Mouse (Mus musculus): ENCODE measurements around the gene Slc15a5. TPM values are rescaled to one million over a fixed set of nuclear protein-coding genes. Genes with fewer than 3 reads are reported as not detected.
"Not testable (repeated sequence)": the region's sequence is repeated elsewhere in the genome, so short reads cannot be mapped to it uniquely, and the experiment has no call there.

Gene Slc15a5
- not detected in 2 replicates for polyA plus RNA-seq (2012; rRNA removed)

GRCm38 (mm10) chr6:138079816-138080215 is at the start of gene Slc15a5:
Gene Slc15a5 (minus strand): TSS chr6:138079916.
- TF ChIP-seq CTCF (IDR thresholded peaks at IDR 0.05; ENCODE audit: borderline replicate concordance, extremely low read depth, insufficient read depth, insufficient read length) (no peak), POLR2A (IDR thresholded peaks at IDR 0.05; ENCODE audit: borderline replicate concordance, extremely low read depth, insufficient read depth, insufficient read length, poor library complexity, severe bottlenecking) (no peak)
- no peak for DNase-seq (ENCODE audit: low read depth)

- DNase-seq (ENCODE audit: low read depth) = no peak
- no peak for TF ChIP-seq CTCF (IDR thresholded peaks at IDR 0.05; ENCODE audit: borderline replicate concordance, extremely low read depth, insufficient read depth, insufficient read length)
- TF ChIP-seq POLR2A (IDR thresholded peaks at IDR 0.05; ENCODE audit: borderline replicate concordance, extremely low read depth, insufficient read depth, insufficient read length, poor library complexity, severe bottlenecking) = no peak
These were observed 48.9 kb upstream of the Slc15a5 start for GRCm38 (mm10) chr6:138128392-138129335.

- DNase-seq (ENCODE audit: low read depth) = peak; percentile 38
- no peak for TF ChIP-seq CTCF (IDR thresholded peaks at IDR 0.05; ENCODE audit: borderline replicate concordance, extremely low read depth, insufficient read depth, insufficient read length)
- TF ChIP-seq POLR2A (IDR thresholded peaks at IDR 0.05; ENCODE audit: borderline replicate concordance, extremely low read depth, insufficient read depth, insufficient read length, poor library complexity, severe bottlenecking) = no peak
These were observed 37.8 kb upstream of the Slc15a5 start for GRCm38 (mm10) chr6:138117496-138117895.

- TF ChIP-seq POLR2A (IDR thresholded peaks at IDR 0.05; ENCODE audit: borderline replicate concordance, extremely low read depth, insufficient read depth, insufficient read length, poor library complexity, severe bottlenecking) = no peak
- TF ChIP-seq CTCF (IDR thresholded peaks at IDR 0.05; ENCODE audit: borderline replicate concordance, extremely low read depth, insufficient read depth, insufficient read length) = no peak
- DNase-seq (ENCODE audit: low read depth) = no peak
These were observed 24.8 kb upstream of the Slc15a5 start for GRCm38 (mm10) chr6:138104559-138104958.

- DNase-seq (ENCODE audit: low read depth) = no peak
- TF ChIP-seq POLR2A (IDR thresholded peaks at IDR 0.05; ENCODE audit: borderline replicate concordance, extremely low read depth, insufficient read depth, insufficient read length, poor library complexity, severe bottlenecking) = no peak
- TF ChIP-seq CTCF (IDR thresholded peaks at IDR 0.05; ENCODE audit: borderline replicate concordance, extremely low read depth, insufficient read depth, insufficient read length) = no peak
These were observed 23.2 kb upstream of the Slc15a5 start for GRCm38 (mm10) chr6:138102940-138103339.

- TF ChIP-seq CTCF (IDR thresholded peaks at IDR 0.05; ENCODE audit: borderline replicate concordance, extremely low read depth, insufficient read depth, insufficient read length) = no peak
- no peak for TF ChIP-seq POLR2A (IDR thresholded peaks at IDR 0.05; ENCODE audit: borderline replicate concordance, extremely low read depth, insufficient read depth, insufficient read length, poor library complexity, severe bottlenecking)
These were observed 22.1 kb upstream of the Slc15a5 start for GRCm38 (mm10) chr6:138101843-138102242.

GRCm38 (mm10) chr6:138099646-138100045 is 19.9 kb upstream of the Slc15a5 start:
- no peak for DNase-seq (ENCODE audit: low read depth)
- TF ChIP-seq POLR2A (IDR thresholded peaks at IDR 0.05; ENCODE audit: borderline replicate concordance, extremely low read depth, insufficient read depth, insufficient read length, poor library complexity, severe bottlenecking) = no peak
- no peak for TF ChIP-seq CTCF (IDR thresholded peaks at IDR 0.05; ENCODE audit: borderline replicate concordance, extremely low read depth, insufficient read depth, insufficient read length)

More at GRCm38 (mm10) chr6:138101843-138102242, 22.1 kb upstream of the Slc15a5 start:
- no peak for DNase-seq (ENCODE audit: low read depth)

GRCm38 (mm10) chr6:138095060-138095459 is 15.3 kb upstream of the Slc15a5 start:
- no peak for TF ChIP-seq POLR2A (IDR thresholded peaks at IDR 0.05; ENCODE audit: borderline replicate concordance, extremely low read depth, insufficient read depth, insufficient read length, poor library complexity, severe bottlenecking)
- no peak for TF ChIP-seq CTCF (IDR thresholded peaks at IDR 0.05; ENCODE audit: borderline replicate concordance, extremely low read depth, insufficient read depth, insufficient read length)
- no peak for DNase-seq (ENCODE audit: low read depth)

- TF ChIP-seq CTCF (IDR thresholded peaks at IDR 0.05; ENCODE audit: borderline replicate concordance, extremely low read depth, insufficient read depth, insufficient read length) = no peak
- no peak for DNase-seq (ENCODE audit: low read depth)
These were observed 12.7 kb upstream of the Slc15a5 start for GRCm38 (mm10) chr6:138092432-138092831.

- no peak for TF ChIP-seq POLR2A (IDR thresholded peaks at IDR 0.05; ENCODE audit: borderline replicate concordance, extremely low read depth, insufficient read depth, insufficient read length, poor library complexity, severe bottlenecking)
- TF ChIP-seq CTCF (IDR thresholded peaks at IDR 0.05; ENCODE audit: borderline replicate concordance, extremely low read depth, insufficient read depth, insufficient read length) = no peak
- DNase-seq (ENCODE audit: low read depth) = no peak
These were observed 9.4 kb upstream of the Slc15a5 start for GRCm38 (mm10) chr6:138089084-138089483.

GRCm38 (mm10) chr6:138086421-138086820 is 6.7 kb upstream of the Slc15a5 start:
- not testable (repeated sequence) for DNase-seq (ENCODE audit: low read depth)
